Comparison of ENCODE assay signal across 20 mouse cellular contexts in genomic region chr19:32923911-32924310, GRCm38 (mm10).
DNase-seq lines count a peak whose midpoint lies in the region.
"Had no signal": no experiment of that assay in that cellular context is flagged by ENCODE, and none has a peak within 500 bp of the region (broad histone marks: within the 10 kb centered on the region; RNA-seq: fewer than 3 reads in every experiment).

No protein-coding gene starts in this region.

- peak; percentile 19 for DNase-seq in thymus, postnatal 14 days
- DNase-seq in thymus, postnatal 25 days = no peak
- DNase-seq in CD4-positive helper T cell, adult 2 months (ENCODE audit: low read depth, low spot score) = peak; percentile 13
- peak; percentile 69 for DNase-seq in NIH3T3 (ENCODE audit: low read depth)
- peak; percentile 38 for DNase-seq in induced T-regulatory cell, adult 2 months (ENCODE audit: low read depth)
- DNase-seq in spleen, postnatal 36 days (ENCODE audit: low spot score in 2 of 2) = no peak
- DNase-seq in lung, postnatal 10 days = no peak
- DNase-seq in testis, postnatal 14 days (ENCODE audit: low spot score) = no peak
- DNase-seq: adrenal gland, postnatal 10 days; adrenal gland, postnatal 36 days; B cell, adult 2 months; cerebellum, adult 18-20 months; cerebellum, adult 9-11 months; cerebellum, postnatal 36 days; forebrain, postnatal 0 days; gastrocnemius, adult 2 months; gastrocnemius, postnatal 14 days; heart, adult 18-20 months; heart, postnatal 14 days; heart, postnatal 4 days had no signal

Comparison
In these comparisons a context has a peak if more than half of its experiments do, and no peak if none do; other contexts are left out.
1. DNase-seq: peak in thymus, postnatal 14 days (single experiment), CD4-positive helper T cell, adult 2 months (single experiment), NIH3T3 (single experiment) and induced T-regulatory cell, adult 2 months (single experiment); none in thymus, postnatal 25 days (single experiment), spleen, postnatal 36 days (0 of 2), lung, postnatal 10 days (single experiment) and testis, postnatal 14 days (single experiment).